9 mouse cellular contexts compared by ENCODE assay signal in the genomic region with DNA sequence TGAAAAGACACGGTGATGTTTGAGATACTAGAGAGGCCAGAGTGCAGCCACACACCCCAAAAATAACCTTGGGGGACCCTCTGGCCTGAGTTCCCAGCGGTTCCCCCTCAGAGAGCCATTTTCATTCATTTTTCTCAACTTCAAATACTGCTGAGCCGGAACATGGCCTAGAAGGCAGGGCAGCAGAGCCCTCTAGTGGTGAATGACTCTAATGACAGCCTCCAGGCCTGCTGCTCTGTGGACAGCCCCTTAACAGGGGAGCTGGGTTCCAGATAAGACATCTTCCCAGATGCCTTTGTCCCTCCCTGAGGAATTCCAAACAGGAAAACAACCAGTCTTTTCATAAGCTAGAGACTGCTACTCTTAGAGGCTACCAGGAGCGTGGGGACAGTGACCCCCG. TPM values are rescaled to one million over a fixed set of nuclear protein-coding genes. Genes with fewer than 3 reads are reported as not detected.
A peak's percentile ranks its signal among the peaks of the same experiment; 100 is the strongest.
DNase-seq lines count a peak whose midpoint lies in the region; ATAC-seq and TF ChIP-seq lines count a peak whose summit lies in the region.
"Had no signal": no experiment of that assay in that cellular context is flagged by ENCODE, and none has a peak within 500 bp of the region (broad histone marks: within the 10 kb centered on the region; RNA-seq: fewer than 3 reads in every experiment).

No protein-coding gene starts in this region.

- H3K27me3 ChIP-seq in heart, embryonic 16.5 days (ENCODE audit: control insufficient read depth, insufficient read depth, low read length): no peaks in the 10 kb centered on the region
- H3K27me3 ChIP-seq in hindbrain, embryonic 13.5 days: no peaks in the 10 kb centered on the region
- H3K27me3 ChIP-seq in limb, embryonic 14.5 days (ENCODE audit: control insufficient read depth, insufficient read depth, low read length): no peaks in the 10 kb centered on the region
- H3K27me3 ChIP-seq: liver, embryonic 15.5 days had no signal

- H3K9ac ChIP-seq in heart, embryonic 16.5 days (ENCODE audit: low read length): no peak overlapping the region
- H3K9ac ChIP-seq in hindbrain, embryonic 13.5 days: no peak overlapping the region
- no peak overlapping the region for H3K9ac ChIP-seq in limb, embryonic 14.5 days (ENCODE audit: low read depth, low read length, severe bottlenecking)
- H3K9ac ChIP-seq: liver, embryonic 15.5 days had no signal

- 21% methylated on average over 5 of the region's 5 CpGs for WGBS in heart, embryonic 16.5 days
- 25% methylated on average over 5 of the region's 5 CpGs for WGBS in hindbrain, embryonic 13.5 days
- WGBS in limb, embryonic 14.5 days: 21% methylated on average over 5 of the region's 5 CpGs

- no peak overlapping the region for H3K4me2 ChIP-seq in heart, embryonic 16.5 days (ENCODE audit: low read depth, low read length)
- H3K4me2 ChIP-seq in hindbrain, embryonic 13.5 days: no peak overlapping the region
- no peak overlapping the region for H3K4me2 ChIP-seq in limb, embryonic 14.5 days (replicated peaks; ENCODE audit: low read depth, low read length, severe bottlenecking)
- H3K4me2 ChIP-seq: liver, embryonic 15.5 days had no signal

- peaks cover under 1% of the 10 kb centered on the region; the same call in 1 of the 2 replicates for H3K4me1 ChIP-seq in heart, embryonic 16.5 days (ENCODE audit: control insufficient read depth, insufficient read depth, low read length)
- H3K4me1 ChIP-seq in hindbrain, embryonic 13.5 days (replicated peaks): peaks cover 44% of the 10 kb centered on the region
- H3K4me1 ChIP-seq in limb, embryonic 14.5 days (ENCODE audit: control insufficient read depth, insufficient read depth, low read length): peaks cover 3% of the 10 kb centered on the region

- H3K27ac ChIP-seq in heart, embryonic 16.5 days (ENCODE audit: low read length): no peak overlapping the region
- H3K27ac ChIP-seq in hindbrain, embryonic 13.5 days: 0 out of 2 replicates have a peak overlapping the region, but pooled peaks have one; percentile 8
- H3K27ac ChIP-seq in limb, embryonic 14.5 days (replicated peaks; ENCODE audit: low read depth, low read length): no peak overlapping the region
- H3K27ac ChIP-seq: liver, embryonic 15.5 days had no signal

- no peak overlapping the region for H3K4me3 ChIP-seq in heart, embryonic 16.5 days (ENCODE audit: low read length)
- no peak overlapping the region for H3K4me3 ChIP-seq in hindbrain, embryonic 13.5 days
- H3K4me3 ChIP-seq in limb, embryonic 14.5 days (replicated peaks; ENCODE audit: low read length): no peak overlapping the region
- H3K4me3 ChIP-seq: liver, embryonic 15.5 days had no signal

- H3K36me3 ChIP-seq in heart, embryonic 16.5 days (ENCODE audit: control insufficient read depth, insufficient read depth): no peaks in the 10 kb centered on the region
- peaks cover 2% of the 10 kb centered on the region; the same call in 1 of the 2 replicates for H3K36me3 ChIP-seq in hindbrain, embryonic 13.5 days
- peaks cover 12% of the 10 kb centered on the region for H3K36me3 ChIP-seq in limb, embryonic 14.5 days (ENCODE audit: control insufficient read depth, insufficient read depth, low read length)

- ATAC-seq in heart, embryonic 16.5 days (replicated peaks; ENCODE audit: extremely low read depth, insufficient read depth, low FRiP score): 0 out of 2 replicates have a peak, but pooled peaks have one; percentile 39
- ATAC-seq in hindbrain, embryonic 13.5 days (ENCODE audit: low FRiP score): no peak
- ATAC-seq in limb, embryonic 14.5 days (ENCODE audit: low FRiP score, low read depth): peak; percentile 75; the same call in 1 of the 2 replicates

- no peak for TF ChIP-seq POLR2A in limb, embryonic 14.5 days (IDR thresholded peaks at IDR 0.05; ENCODE audit: borderline replicate concordance, extremely low read depth, insufficient read depth, insufficient read length)

- H3K9me3 ChIP-seq in heart, embryonic 16.5 days (replicated peaks; ENCODE audit: control insufficient read depth, low read length): no peaks in the 10 kb centered on the region
- H3K9me3 ChIP-seq in hindbrain, embryonic 13.5 days: no peaks in the 10 kb centered on the region
- no peaks in the 10 kb centered on the region for H3K9me3 ChIP-seq in limb, embryonic 14.5 days (ENCODE audit: control insufficient read depth, low read length)
- H3K9me3 ChIP-seq: liver, embryonic 15.5 days had no signal

- DNase-seq in heart, adult 9 months (ENCODE audit: low spot score in 2 of 2): no peak
- DNase-seq in ZHBTc4 (ENCODE audit: low read depth, low spot score): peak; percentile 85
- peak; percentile 73 for DNase-seq in embryo, embryonic 9.5 days (ENCODE audit: extremely low spot score)
- DNase-seq in limb, embryonic 14.5 days (ENCODE audit: low spot score): peak; percentile 82
- peak; percentile 80 for DNase-seq in naive thymus-derived CD4-positive, alpha-beta T cell, adult 2 months (ENCODE audit: low read depth)
- DNase-seq in thymus, postnatal 10 days (ENCODE audit: low spot score in 2 of 2): peak; percentile 13 to 58

RNA-seq across cellular contexts. Expression of a gene that starts 23.1 kb away (rescaled TPM):
- polyA plus RNA-seq in heart, embryonic 16.5 days (2015; fragmentation: Nextera tagmentation; extraction: Ambion mirVana): 5.7 and 7.6 TPM in 2 replicates
- 7.2 and 8.4 TPM in 2 replicates for polyA plus RNA-seq in hindbrain, embryonic 13.5 days (2015; fragmentation: Nextera tagmentation; extraction: Ambion mirVana)
- polyA plus RNA-seq in limb, embryonic 14.5 days (2012; rRNA removed): 27.3 and 31.4 TPM in 2 replicates
- 20.7 and 21.7 TPM in 2 replicates for polyA plus RNA-seq in limb, embryonic 14.5 days (2014; fragmentation: Nextera tagmentation; extraction: Ambion mirVana)

RNA-seq across cellular contexts. Expression of a gene that starts 54.3 kb away (rescaled TPM):
- 7.9 and 9.7 TPM in 2 replicates for polyA plus RNA-seq in heart, embryonic 16.5 days (2015; fragmentation: Nextera tagmentation; extraction: Ambion mirVana)
- polyA plus RNA-seq in hindbrain, embryonic 13.5 days (2015; fragmentation: Nextera tagmentation; extraction: Ambion mirVana): not detected in 2 replicates
- polyA plus RNA-seq in limb, embryonic 14.5 days (2012; rRNA removed): 2.2 and 2.6 TPM in 2 replicates
- polyA plus RNA-seq in limb, embryonic 14.5 days (2014; fragmentation: Nextera tagmentation; extraction: Ambion mirVana): 1.6 and 1.7 TPM in 2 replicates

Comparison
In these comparisons a context has a peak if more than half of its experiments do, and no peak if none do; other contexts are left out.
1. DNase-seq: peak in ZHBTc4 (single experiment), embryo, embryonic 9.5 days (single experiment), limb, embryonic 14.5 days (single experiment), naive thymus-derived CD4-positive, alpha-beta T cell, adult 2 months (single experiment) and thymus, postnatal 10 days (2 of 2); none in heart, adult 9 months (0 of 2).